Comparison of ENCODE assay signal across 8 mouse cellular contexts in genomic region chr6:91212571-91212970, GRCm38 (mm10). TPM values are rescaled to one million over a fixed set of nuclear protein-coding genes. Genes with fewer than 3 reads are reported as not detected.
A peak's percentile ranks its signal among the peaks of the same experiment; 100 is the strongest.
DNase-seq lines count a peak whose midpoint lies in the region; ATAC-seq and TF ChIP-seq lines count a peak whose summit lies in the region.

No protein-coding gene starts in this region.

- H3K4me2 ChIP-seq in hindbrain, postnatal 0 days (ENCODE audit: low read depth, low read length): peak overlapping the region; percentile 60
- H3K4me2 ChIP-seq in liver, embryonic 15.5 days: peak overlapping the region; percentile 43
- peak overlapping the region; percentile 46 for H3K4me2 ChIP-seq in neural tube, embryonic 14.5 days (ENCODE audit: low read depth, low read length)

- no peaks in the 10 kb centered on the region for H3K9me3 ChIP-seq in hindbrain, postnatal 0 days (ENCODE audit: low read length)
- no peaks in the 10 kb centered on the region for H3K9me3 ChIP-seq in liver, embryonic 15.5 days (replicated peaks)
- no peaks in the 10 kb centered on the region for H3K9me3 ChIP-seq in neural tube, embryonic 14.5 days (ENCODE audit: control insufficient read depth, low read length)

- WGBS in hindbrain, postnatal 0 days: 6% methylated on average over 14 of the region's 29 CpGs
- 1% methylated on average over 29 of the region's 29 CpGs for WGBS in liver, embryonic 15.5 days (ENCODE audit: insufficient replicate concordance)
- WGBS in neural tube, embryonic 14.5 days: 1% methylated on average over 29 of the region's 29 CpGs

- peak overlapping the region; percentile 46 for H3K9ac ChIP-seq in hindbrain, postnatal 0 days (replicated peaks; ENCODE audit: low read length)
- no peak overlapping the region for H3K9ac ChIP-seq in liver, embryonic 15.5 days
- peak overlapping the region; percentile 39; the same call in 1 of the 2 replicates for H3K9ac ChIP-seq in neural tube, embryonic 14.5 days (replicated peaks; ENCODE audit: low read depth, low read length)

- no peak for TF ChIP-seq CTCF in hindbrain, postnatal 0 days (IDR thresholded peaks at IDR 0.05; ENCODE audit: low read depth)

- peaks cover 8% of the 10 kb centered on the region for H3K4me1 ChIP-seq in hindbrain, postnatal 0 days (ENCODE audit: insufficient read depth, low read length)
- H3K4me1 ChIP-seq in liver, embryonic 15.5 days (replicated peaks): peaks cover 7% of the 10 kb centered on the region
- peaks cover 5% of the 10 kb centered on the region; the same call in 1 of the 2 replicates for H3K4me1 ChIP-seq in neural tube, embryonic 14.5 days (ENCODE audit: control insufficient read depth, insufficient read depth, low read length)

- peak overlapping the region; percentile 34 for H3K4me3 ChIP-seq in hindbrain, postnatal 0 days (ENCODE audit: low read length)
- peak overlapping the region; percentile 20 for H3K4me3 ChIP-seq in liver, embryonic 15.5 days (replicated peaks)
- peak overlapping the region; percentile 29 for H3K4me3 ChIP-seq in neural tube, embryonic 14.5 days (ENCODE audit: low read depth, low read length)

- ATAC-seq in hindbrain, postnatal 0 days: peak; percentile 72
- ATAC-seq in liver, embryonic 15.5 days (ENCODE audit: insufficient read depth): peak; percentile 36; the same call in 1 of the 2 replicates
- peak; percentile 61; the same call in 1 of the 2 replicates for ATAC-seq in neural tube, embryonic 14.5 days (ENCODE audit: low read depth)
- ATAC-seq in activated CD4-positive, CD25-positive, alpha-beta regulatory T cell, adult 4 months: no peak

- H3K36me3 ChIP-seq in hindbrain, postnatal 0 days (ENCODE audit: insufficient read depth, low read length): no peaks in the 10 kb centered on the region
- H3K36me3 ChIP-seq in liver, embryonic 15.5 days (replicated peaks): no peaks in the 10 kb centered on the region
- H3K36me3 ChIP-seq in neural tube, embryonic 14.5 days (ENCODE audit: control insufficient read depth, insufficient read depth, low read length): no peaks in the 10 kb centered on the region

- no peaks in the 10 kb centered on the region; the same call in 1 of the 2 replicates for H3K27me3 ChIP-seq in hindbrain, postnatal 0 days (ENCODE audit: insufficient read depth, low read length)
- peaks cover 49% of the 10 kb centered on the region for H3K27me3 ChIP-seq in liver, embryonic 15.5 days
- no peaks in the 10 kb centered on the region for H3K27me3 ChIP-seq in neural tube, embryonic 14.5 days (ENCODE audit: control insufficient read depth, insufficient read depth, low read length)

- no peak overlapping the region for H3K27ac ChIP-seq in hindbrain, postnatal 0 days
- H3K27ac ChIP-seq in liver, embryonic 15.5 days (replicated peaks): no peak overlapping the region
- no peak overlapping the region for H3K27ac ChIP-seq in neural tube, embryonic 14.5 days (ENCODE audit: low read depth, low read length)

- DNase-seq in layer of hippocampus, postnatal 36 days: peak; percentile 39 to 44
- no peak for DNase-seq in layer of hippocampus, adult 8-10 months (ENCODE audit: low spot score in 2 of 2)
- peak; percentile 20 for DNase-seq in c-Kit-positive CD71-positive TER-119-positive erythroid progenitor cells, embryonic 14.5 days (ENCODE audit: low spot score)
- DNase-seq in gastrocnemius, postnatal 25 days: peak; percentile 86
- DNase-seq in hindbrain, postnatal 0 days (ENCODE audit: low spot score): peak; percentile 75

RNA-seq across cellular contexts. Expression of gene Fbln2, which starts 0.3 kb away (rescaled TPM):
- total RNA-seq in layer of hippocampus, postnatal 36 days (2021): 10 to 100 TPM in 1 of 2 experiments, 1 to 10 TPM in 1; 9.3 to 10.3 TPM
- 10 to 100 TPM; 10.3 to 13.7 (median 11.0) TPM for total RNA-seq in layer of hippocampus, adult 8-10 months (2022)
- 10 to 100 TPM; 47.7 to 50.2 TPM for total RNA-seq in gastrocnemius, postnatal 25 days (2021)
- 50.6 and 50.9 TPM in 2 replicates for total RNA-seq in hindbrain, postnatal 0 days (2014; rRNA removed)
- polyA plus RNA-seq in hindbrain, postnatal 0 days (2015; fragmentation: Nextera tagmentation; extraction: Ambion mirVana): 18.5 and 21.2 TPM in 2 replicates
- polyA plus RNA-seq in liver, embryonic 15.5 days (2015; fragmentation: Nextera tagmentation; extraction: Ambion mirVana): 6.2 and 6.5 TPM in 2 replicates
- 9.1 and 32.5 TPM in 2 replicates for polyA plus RNA-seq in neural tube, embryonic 14.5 days (2014; fragmentation: Nextera tagmentation; extraction: Ambion mirVana)
- under 1 TPM in 1 of 2 experiments, not detected in 1; 0.48 TPM for polyA plus RNA-seq in activated CD4-positive, CD25-positive, alpha-beta regulatory T cell, adult 4 months (2017; shearing (Covaris generic))

RNA-seq across cellular contexts. Expression of gene Hdac11, which starts 56.1 kb away (rescaled TPM):
- total RNA-seq in layer of hippocampus, postnatal 36 days (2021): 100 to 1,000 TPM; 143 to 159 TPM
- 100 to 1,000 TPM; 165 to 192 (median 179) TPM for total RNA-seq in layer of hippocampus, adult 8-10 months (2022)
- total RNA-seq in gastrocnemius, postnatal 25 days (2021): 1 to 10 TPM; 5.9 to 6.0 TPM
- total RNA-seq in hindbrain, postnatal 0 days (2014; rRNA removed): 100 and 111 TPM in 2 replicates
- polyA plus RNA-seq in hindbrain, postnatal 0 days (2015; fragmentation: Nextera tagmentation; extraction: Ambion mirVana): 50.1 and 50.7 TPM in 2 replicates
- 5.6 and 5.9 TPM in 2 replicates for polyA plus RNA-seq in liver, embryonic 15.5 days (2015; fragmentation: Nextera tagmentation; extraction: Ambion mirVana)
- polyA plus RNA-seq in neural tube, embryonic 14.5 days (2014; fragmentation: Nextera tagmentation; extraction: Ambion mirVana): 43.0 and 50.0 TPM in 2 replicates
- polyA plus RNA-seq in activated CD4-positive, CD25-positive, alpha-beta regulatory T cell, adult 4 months (2017; shearing (Covaris generic)): 1 to 10 TPM in 1 of 2 experiments, under 1 TPM in 1; 0.54 to 1.3 TPM

Comparison
In these comparisons a context has a peak if more than half of its experiments do, and no peak if none do; other contexts are left out.
1. DNase-seq: peak in layer of hippocampus, postnatal 36 days (2 of 2), c-Kit-positive CD71-positive TER-119-positive erythroid progenitor cells, embryonic 14.5 days (single experiment), gastrocnemius, postnatal 25 days (single experiment) and hindbrain, postnatal 0 days (single experiment); none in layer of hippocampus, adult 8-10 months (0 of 2).
2. RNA of gene Hdac11, which starts 56.1 kb away (total RNA-seq): 165 to 192 TPM in layer of hippocampus, adult 8-10 months, 143 to 159 TPM in layer of hippocampus, postnatal 36 days and 100 to 111 TPM in hindbrain, postnatal 0 days; 5.9 to 6.0 TPM in gastrocnemius, postnatal 25 days; every median in the first group is over 10 times any median in the second.
3. Peak in every context shown above with its lines, with median percentiles within 50 percentile points of each other: H3K4me2 ChIP-seq and H3K4me3 ChIP-seq.